Mouse (Mus musculus) ES-E14 (cell line): Measurements from ENCODE around the gene Cryba4. TPM values are rescaled to one million over a fixed set of nuclear protein-coding genes. Genes with fewer than 3 reads are reported as not detected.

Source experiments
- DNase-seq: peaks from one replicate; pipeline ENCODE4 v3.0.0-alpha.2; 2013; ENCODE audit warnings: low read depth, low spot score
- H3K27ac ChIP-seq: 2 replicates; pipeline ENCODE4 v1.5.1; 2012; ENCODE audit warnings: low read depth, mild to moderate bottlenecking, low read length, moderate library complexity, mixed read lengths; ENCODE audit not compliant: poor library complexity, insufficient read depth, severe bottlenecking
- H3K36me3 ChIP-seq: 2 replicates; pipeline ENCODE4 v1.6.1; 2012; ENCODE audit warnings: mild to moderate bottlenecking, low read length, moderate library complexity, mixed read lengths; ENCODE audit not compliant: control insufficient read depth, poor library complexity, insufficient read depth, severe bottlenecking
- H3K4me1 ChIP-seq, 2 experiments: fragments of 150-350 bp in 1 of 2; sonication (generic) in 1 of 2; 2 replicates each; pipeline ENCODE4 v1.6.1; 2012; ENCODE audit warnings: low read length in 2 of 2, mild to moderate bottlenecking in 1 of 2, mixed read lengths in 1 of 2; ENCODE audit not compliant: control insufficient read depth in 2 of 2, insufficient read depth in 2 of 2, poor library complexity in 1 of 2
- H3K4me3 ChIP-seq, 2 experiments: fragments of 150-350 bp in 1 of 2; sonication (generic) in 1 of 2; 2 replicates each; pipeline ENCODE4 v1.5.1; 2012; ENCODE audit warnings: low read length in 2 of 2, low read depth in 1 of 2, mild to moderate bottlenecking in 1 of 2, mixed read lengths in 1 of 2; ENCODE audit not compliant: insufficient read depth in 1 of 2, poor library complexity in 1 of 2, severe bottlenecking in 1 of 2
- H3K9ac ChIP-seq: 2 replicates; pipeline ENCODE4 v1.6.1; 2012; ENCODE audit warnings: low read depth, mild to moderate bottlenecking, low read length, mixed read lengths; ENCODE audit not compliant: poor library complexity, insufficient read depth, severe bottlenecking
- H3K9me3 ChIP-seq: fragments of 150-350 bp; sonication (generic); 2 replicates; pipeline ENCODE4 v1.6.1; 2012; ENCODE audit warnings: low read depth, mild to moderate bottlenecking, low read length; ENCODE audit not compliant: control insufficient read depth, insufficient read depth
- CHD2 ChIP-seq: IDR thresholded peaks from 2 replicates; pipeline ENCODE4 v1.6.1; 2014; ENCODE audit warnings: mild to moderate bottlenecking, low read depth, low read length, inconsistent platforms
- HCFC1 ChIP-seq: IDR thresholded peaks from 2 replicates; pipeline ENCODE4 v1.6.1; 2012; ENCODE audit warnings: low read length, inconsistent platforms, borderline replicate concordance; ENCODE audit not compliant: insufficient read depth
- MAFK ChIP-seq: IDR thresholded peaks from 2 replicates; pipeline ENCODE4 v1.6.1; 2014; ENCODE audit warnings: mild to moderate bottlenecking, low read depth, low read length, inconsistent platforms; ENCODE audit not compliant: insufficient read depth
- ZC3H11A ChIP-seq: IDR thresholded peaks from 2 replicates; pipeline ENCODE4 v1.6.1; 2012; ENCODE audit warnings: low read depth, mild to moderate bottlenecking, inconsistent platforms, low read length, borderline replicate concordance
- ZNF384 ChIP-seq: IDR thresholded peaks from 2 replicates; pipeline ENCODE4 v1.6.1; 2012; ENCODE audit warnings: low read depth, low read length, inconsistent platforms
- in situ Hi-C, 2 experiments: fragments of 600-800 bp; cut with MboI; formaldehyde crosslinking; loops; one replicate each; pipeline ENCODE4 v1.15.1; 2025; ENCODE audit warnings: low sequenced_read_pairs in 2 of 2, inconsistent platforms in 1 of 2; ENCODE audit not compliant: unreplicated experiment in 2 of 2
- total RNA-seq: library from RNA; depleted of rRNA; stranded (reverse); fragments of 300-350 nt; gene quantifications from 2 replicates; pipeline ENCODE4 v1.2.3, GENCODE M21; 2012

Cryba4 gene
- total RNA-seq, 1 experiment, result 0.31 TPM

DNA sequence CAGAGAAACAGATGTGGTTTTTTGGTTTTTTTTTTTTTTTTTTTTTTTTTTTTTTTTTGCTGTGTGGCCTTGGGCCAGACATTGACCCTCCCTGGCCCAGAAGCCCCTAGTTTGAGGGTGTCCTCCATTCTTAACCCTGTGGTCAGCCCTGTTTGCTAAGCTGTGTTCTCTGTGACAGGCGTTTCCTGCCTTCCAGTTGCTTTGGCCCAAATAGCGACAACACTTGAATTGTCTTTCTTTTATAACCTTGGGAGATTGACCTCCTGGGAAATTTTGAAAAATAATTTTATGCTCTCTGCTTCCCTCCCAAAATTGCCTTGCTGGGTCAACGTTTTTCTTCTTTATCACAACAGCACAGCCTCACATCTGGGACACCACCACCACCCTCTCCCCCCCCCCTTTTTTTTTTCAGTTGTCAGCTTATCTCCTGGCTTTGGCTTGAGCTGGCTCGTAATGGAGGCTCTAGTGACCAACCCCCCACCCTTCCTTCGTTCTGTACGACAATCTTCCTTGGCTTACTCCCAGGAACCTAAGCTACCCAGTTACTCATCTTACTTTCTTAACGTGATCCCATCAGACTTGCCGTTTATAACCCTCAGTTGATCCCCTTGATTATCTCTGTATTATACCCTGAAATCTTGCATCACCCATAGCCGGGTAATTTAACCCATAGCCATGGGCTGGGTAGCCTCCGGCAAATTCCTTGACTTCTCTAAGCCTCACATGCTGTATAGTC lies 8.6 kb downstream of the Cryba4 start:
- in situ Hi-C loops, result loop anchor here in 1 of 2 experiments (25.0 kb wide), 1 partner anchor 94 kb away; the partner anchor contains the start of genes Hps4, Srrd and Tfip11
- TF ChIP-seq CHD2, result no peak
- no peak for TF ChIP-seq ZC3H11A
- no peak for TF ChIP-seq ZNF384
- no peak for TF ChIP-seq HCFC1
- no peak for TF ChIP-seq MAFK
- H3K4me1 ChIP-seq, result peaks cover 0 to 7% of the 10 kb centered on the region in 2 experiments; a peak in 2 of 4 replicates

DNA sequence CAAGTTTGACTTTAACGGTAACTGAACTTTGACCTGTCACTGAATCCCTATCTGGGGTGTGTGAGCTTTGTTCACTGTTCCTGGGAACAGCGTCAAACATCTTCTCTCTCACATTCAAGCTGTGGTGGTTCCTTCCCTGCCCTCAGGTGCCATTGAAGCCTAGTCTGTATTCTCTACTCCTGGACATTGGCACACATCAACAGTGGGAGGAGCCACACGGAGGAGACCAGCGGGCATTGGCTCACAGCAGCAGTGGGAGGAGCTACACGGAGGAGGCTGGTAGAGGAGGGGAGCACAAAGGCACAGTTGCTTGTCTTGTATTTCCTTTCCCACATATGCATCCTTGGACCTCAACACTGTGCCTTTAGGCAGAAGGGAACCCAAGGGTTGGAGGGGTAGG lies 9.3 kb downstream of the Cryba4 start:
- in situ Hi-C loops, result loop anchor here in 1 of 2 experiments (25.0 kb wide), 1 partner anchor 94 kb away; the partner anchor contains the start of genes Hps4, Srrd and Tfip11
- TF ChIP-seq CHD2, result no peak
- Histone ChIP-seq H3K27ac (no peak overlapping the region), H3K4me3 (no peak overlapping the region), H3K9me3 (no peaks in the 10 kb centered on the region), H3K36me3 (no peaks in the 10 kb centered on the region), H3K9ac (no peak overlapping the region), H3K4me1 (peaks cover 0 to 6% of the 10 kb centered on the region in 2 experiments; a peak in 2 of 4 replicates)
- no peak for DNase-seq

More for the DNA sequence above, 8.6 kb downstream of the Cryba4 start:
- no peaks in the 10 kb centered on the region for H3K9me3 ChIP-seq
- no peak for DNase-seq
- H3K27ac ChIP-seq, result no peak overlapping the region
- H3K36me3 ChIP-seq, result no peaks in the 10 kb centered on the region
- no peak overlapping the region for H3K4me3 ChIP-seq
- no peak overlapping the region for H3K9ac ChIP-seq

- no peak for DNase-seq
- Histone ChIP-seq H3K9me3 (no peaks in the 10 kb centered on the region), H3K4me1 (peaks cover 0 to 5% of the 10 kb centered on the region in 2 experiments; a peak in 2 of 4 replicates), H3K27ac (no peak overlapping the region), H3K4me3 (no peak overlapping the region), H3K36me3 (no peaks in the 10 kb centered on the region), H3K9ac (no peak overlapping the region)
- TF ChIP-seq MAFK, result no peak
- no peak for TF ChIP-seq HCFC1
- no peak for TF ChIP-seq CHD2
- no peak for TF ChIP-seq ZC3H11A
- no peak for TF ChIP-seq ZNF384
- in situ Hi-C loops, result loop anchor here in 1 of 2 experiments (25.0 kb wide), 1 partner anchor 95 kb away; the partner anchor contains the start of genes Hps4, Srrd and Tfip11
Observed at GRCm38 (mm10) chr5:112242361-112242778, 9.9 kb downstream of the Cryba4 start.

- Histone ChIP-seq H3K9me3 (no peaks in the 10 kb centered on the region), H3K36me3 (no peaks in the 10 kb centered on the region), H3K4me3 (no peak overlapping the region), H3K4me1 (peaks cover 0 to 2% of the 10 kb centered on the region in 2 experiments; a peak in 2 of 4 replicates), H3K27ac (no peak overlapping the region), H3K9ac (no peak overlapping the region)
- no peak for DNase-seq
- in situ Hi-C loops, result loop anchor here in 1 of 2 experiments (25.0 kb wide), 1 partner anchor 95 kb away; the partner anchor contains the start of genes Hps4, Srrd and Tfip11
- TF ChIP-seq CHD2, result no peak
- TF ChIP-seq MAFK, result no peak
- TF ChIP-seq HCFC1, result no peak
- TF ChIP-seq ZNF384, result no peak
- TF ChIP-seq ZC3H11A, result no peak
Observed at GRCm38 (mm10) chr5:112241849-112242248, 10.5 kb downstream of the Cryba4 start.
